Mouse (Mus musculus): ENCODE results near the gene Smg1. TPM values are rescaled to one million over a fixed set of nuclear protein-coding genes. Genes with fewer than 3 reads are reported as not detected.

The Smg1 gene
- total and polyA plus RNA-seq, 2 experiments from 2014 or later, result 15.4 to 39.9 TPM

DNA sequence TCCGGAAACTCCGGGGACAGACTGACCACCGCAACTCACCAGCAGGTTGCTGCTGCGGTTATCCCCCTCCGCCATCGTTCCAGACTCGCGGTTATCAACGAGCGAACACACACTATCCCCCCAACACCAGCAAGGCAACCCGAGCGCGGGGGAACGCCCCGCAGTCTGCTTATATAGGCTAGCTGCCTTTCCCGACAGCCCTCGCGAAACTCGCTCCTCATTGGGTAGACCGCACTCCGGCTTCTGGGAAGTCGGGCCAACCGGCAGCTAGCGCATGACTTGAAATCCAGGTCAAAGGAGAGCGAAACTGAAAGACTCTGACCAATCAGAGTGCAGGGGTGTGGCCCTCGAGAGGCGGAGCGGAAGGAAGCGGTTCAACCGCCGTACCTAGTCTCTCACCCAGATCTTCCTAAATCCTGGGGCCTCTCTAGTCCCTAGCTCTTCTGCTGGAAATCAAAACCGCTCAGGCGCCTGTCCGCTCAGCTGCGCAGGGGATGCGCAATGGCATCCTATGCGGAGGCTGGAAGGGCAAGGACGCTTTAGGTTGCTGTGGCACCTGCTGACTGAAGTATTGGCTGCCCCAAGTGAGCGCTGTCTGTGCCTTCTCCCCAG, 113.9 kb downstream of the Smg1 start, which contains the start of gene Arl6ip1:
Gene Arl6ip1, minus strand, starts transcription at position 233 of the 612 bp plus-strand sequence.
- under 1% methylated on average over 39 of the region's 39 CpGs for WGBS
- ATAC-seq, result peak; percentile 99
- H3K4me3 ChIP-seq (ENCODE audit: low read length), result peak within 1 kb of the TSS; percentile 96
- peak within 1 kb of the TSS; percentile 90 for H3K27ac ChIP-seq
- peaks cover 14% of the 10 kb centered on the region; the same call in 1 of the 2 replicates for H3K4me1 ChIP-seq (ENCODE audit: insufficient read depth, low read length)
- peaks cover 2% of the 10 kb centered on the region; the same call in 1 of the 2 replicates for H3K36me3 ChIP-seq (ENCODE audit: insufficient read depth, low read length)
- TF ChIP-seq CTCF (IDR thresholded peaks at IDR 0.05; ENCODE audit: low read depth), result no peak; the same call in 1 of the 2 replicates
- H3K9me3 ChIP-seq (ENCODE audit: low read length), result no peaks in the 10 kb centered on the region
- H3K27me3 ChIP-seq (ENCODE audit: insufficient read depth, low read length), result no peaks in the 10 kb centered on the region
- peak within 1 kb of the TSS; percentile 85 for H3K4me2 ChIP-seq (ENCODE audit: low read depth, low read length)
- DNase-seq (ENCODE audit: low spot score), result peak; percentile 99
- peak within 1 kb of the TSS; percentile 85 for H3K9ac ChIP-seq (replicated peaks; ENCODE audit: low read length)

DNA sequence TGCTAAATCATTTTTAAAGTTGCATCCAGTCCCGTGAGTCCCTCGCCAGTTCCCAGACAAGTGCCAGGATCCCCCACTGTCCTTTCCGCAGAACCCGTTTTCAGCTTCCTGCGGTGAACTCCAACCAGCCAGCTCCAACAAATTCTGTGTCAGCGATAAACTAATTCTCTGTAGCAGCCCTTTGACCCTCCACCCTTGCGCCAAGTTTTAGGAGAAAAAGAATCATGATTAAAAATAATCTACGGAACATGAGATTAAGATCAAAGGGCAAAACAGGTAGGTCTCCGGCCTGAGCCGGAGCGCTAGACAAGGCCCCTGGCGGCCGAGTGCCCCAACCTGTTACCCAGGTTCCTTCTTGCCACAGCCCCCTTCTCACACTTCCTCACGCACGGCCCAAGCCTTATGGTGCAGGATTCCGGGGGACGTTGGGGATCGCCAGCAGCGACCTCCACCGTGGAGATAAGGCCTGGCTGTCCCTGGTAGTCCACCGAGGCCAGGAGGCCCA, 114.5 kb downstream of the Smg1 start:
- H3K27ac ChIP-seq, result peak overlapping the region; percentile 90
- H3K4me1 ChIP-seq (ENCODE audit: insufficient read depth, low read length), result peaks cover 14% of the 10 kb centered on the region; the same call in 1 of the 2 replicates
- TF ChIP-seq CTCF (IDR thresholded peaks at IDR 0.05; ENCODE audit: low read depth), result no peak
- no peaks in the 10 kb centered on the region for H3K27me3 ChIP-seq (ENCODE audit: insufficient read depth, low read length)
- H3K4me3 ChIP-seq (ENCODE audit: low read length), result peak overlapping the region; percentile 96
- ATAC-seq (peak; percentile 80), DNase-seq (ENCODE audit: low spot score) (no peak)
- H3K36me3 ChIP-seq (ENCODE audit: insufficient read depth, low read length), result 0 out of 2 replicates have a peak, but pooled peaks cover 6% of the 10 kb centered on the region
- WGBS, result 0% methylated on average over 21 of the region's 21 CpGs
- peak overlapping the region; percentile 85 for H3K4me2 ChIP-seq (ENCODE audit: low read depth, low read length)
- peak overlapping the region; percentile 85 for H3K9ac ChIP-seq (replicated peaks; ENCODE audit: low read length)
- H3K9me3 ChIP-seq (ENCODE audit: low read length), result no peaks in the 10 kb centered on the region

- ATAC-seq (no peak), DNase-seq (ENCODE audit: low spot score) (no peak)
- peaks cover 14% of the 10 kb centered on the region; the same call in 1 of the 2 replicates for H3K4me1 ChIP-seq (ENCODE audit: insufficient read depth, low read length)
- no peaks in the 10 kb centered on the region for H3K27me3 ChIP-seq (ENCODE audit: insufficient read depth, low read length)
- no peak for TF ChIP-seq CTCF (IDR thresholded peaks at IDR 0.05; ENCODE audit: low read depth)
- H3K36me3 ChIP-seq (ENCODE audit: insufficient read depth, low read length), result peaks cover 14% of the 10 kb centered on the region; the same call in 1 of the 2 replicates
- H3K9ac ChIP-seq (replicated peaks; ENCODE audit: low read length), result no peak overlapping the region
- H3K4me3 ChIP-seq (ENCODE audit: low read length), result no peak overlapping the region
- H3K9me3 ChIP-seq (ENCODE audit: low read length), result no peaks in the 10 kb centered on the region
- 70% methylated on average over 11 of the region's 11 CpGs for WGBS
- no peak overlapping the region for H3K27ac ChIP-seq
- no peak overlapping the region for H3K4me2 ChIP-seq (ENCODE audit: low read depth, low read length)
Observed at GRCm38 (mm10) chr7:118126219-118126875, 117.1 kb downstream of the Smg1 start.

DNA sequence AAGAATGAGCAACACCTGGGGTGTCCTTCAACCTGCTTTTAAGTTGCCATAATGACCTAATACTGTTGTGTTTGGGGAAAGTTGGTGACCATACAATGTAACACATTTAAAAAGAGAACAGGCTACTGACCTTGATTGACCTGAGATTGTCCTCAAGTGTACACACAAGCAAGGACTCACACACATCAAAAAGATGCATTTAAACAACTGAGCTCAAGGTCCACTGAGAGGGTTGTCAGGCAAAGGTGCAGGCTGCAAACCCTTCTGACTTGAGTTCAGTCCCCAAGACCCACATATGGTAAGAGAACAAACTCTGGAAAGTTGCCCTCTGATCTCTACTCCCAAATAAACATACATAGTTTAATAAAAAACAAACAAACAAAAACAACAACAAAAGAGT, 117.7 kb downstream of the Smg1 start:
- Histone ChIP-seq H3K27ac (no peak overlapping the region), H3K4me2 (ENCODE audit: low read depth, low read length) (no peak overlapping the region), H3K9ac (replicated peaks; ENCODE audit: low read length) (no peak overlapping the region), H3K27me3 (ENCODE audit: insufficient read depth, low read length) (no peaks in the 10 kb centered on the region), H3K4me3 (ENCODE audit: low read length) (no peak overlapping the region), H3K4me1 (ENCODE audit: insufficient read depth, low read length) (peaks cover 14% of the 10 kb centered on the region; the same call in 1 of the 2 replicates), H3K9me3 (ENCODE audit: low read length) (no peaks in the 10 kb centered on the region), H3K36me3 (ENCODE audit: insufficient read depth, low read length) (peaks cover 17% of the 10 kb centered on the region; the same call in 1 of the 2 replicates)
- ATAC-seq (no peak), DNase-seq (ENCODE audit: low spot score) (no peak)
- no peak for TF ChIP-seq CTCF (IDR thresholded peaks at IDR 0.05; ENCODE audit: low read depth)

- Histone ChIP-seq H3K9ac (replicated peaks; ENCODE audit: low read length) (no peak overlapping the region), H3K4me3 (ENCODE audit: low read length) (no peak overlapping the region), H3K27ac (no peak overlapping the region), H3K27me3 (ENCODE audit: insufficient read depth, low read length) (no peaks in the 10 kb centered on the region), H3K36me3 (ENCODE audit: insufficient read depth, low read length) (peaks cover 36% of the 10 kb centered on the region), H3K4me2 (ENCODE audit: low read depth, low read length) (no peak overlapping the region), H3K4me1 (ENCODE audit: insufficient read depth, low read length) (peaks cover 11% of the 10 kb centered on the region; the same call in 1 of the 2 replicates), H3K9me3 (ENCODE audit: low read length) (no peaks in the 10 kb centered on the region)
- ATAC-seq (no peak), DNase-seq (ENCODE audit: low spot score) (no peak)
- no peak for TF ChIP-seq CTCF (IDR thresholded peaks at IDR 0.05; ENCODE audit: low read depth)
- 85% methylated on average over 4 of the region's 4 CpGs for WGBS
Observed at GRCm38 (mm10) chr7:118123512-118124411, 119.7 kb downstream of the Smg1 start.

DNA sequence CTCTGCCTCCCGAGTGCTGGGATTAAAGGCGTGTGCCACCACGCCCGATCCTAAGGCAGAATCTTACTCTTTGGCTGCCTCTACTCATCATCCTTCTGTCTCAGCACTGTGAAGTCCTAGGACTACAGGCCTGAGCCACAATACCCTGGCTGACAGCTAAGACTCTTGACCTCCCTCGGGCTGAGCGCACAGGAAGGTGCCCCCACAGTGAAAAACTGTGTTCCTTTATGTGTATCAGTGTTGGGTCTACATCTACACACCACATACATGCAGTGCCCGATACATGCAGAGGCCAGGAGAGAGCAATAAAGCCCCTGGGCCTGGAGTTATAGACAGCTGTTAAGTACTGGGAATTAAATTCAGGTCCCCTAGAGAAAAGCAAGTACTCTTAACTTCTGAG, 121.2 kb downstream of the Smg1 start:
- peaks cover 45% of the 10 kb centered on the region for H3K36me3 ChIP-seq (ENCODE audit: insufficient read depth, low read length)
- ATAC-seq (no peak), DNase-seq (ENCODE audit: low spot score) (no peak)
- no peaks in the 10 kb centered on the region for H3K9me3 ChIP-seq (ENCODE audit: low read length)
- no peak overlapping the region for H3K27ac ChIP-seq
- TF ChIP-seq CTCF (IDR thresholded peaks at IDR 0.05; ENCODE audit: low read depth), result no peak
- H3K4me1 ChIP-seq (ENCODE audit: insufficient read depth, low read length), result no peaks in the 10 kb centered on the region
- 96% methylated on average over 7 of the region's 7 CpGs for WGBS
- H3K27me3 ChIP-seq (ENCODE audit: insufficient read depth, low read length), result no peaks in the 10 kb centered on the region
- no peak overlapping the region for H3K4me2 ChIP-seq (ENCODE audit: low read depth, low read length)
- no peak overlapping the region for H3K9ac ChIP-seq (replicated peaks; ENCODE audit: low read length)
- no peak overlapping the region for H3K4me3 ChIP-seq (ENCODE audit: low read length)
